Mouse (Mus musculus) erythroblast, embryonic 14.5 days (primary cell): ENCODE measurements at regions not wholly inside any gene's neighbourhood (a gene's known extent, or its start where the extent isn't known, plus 50 kb on each side); places are given as distances from the start of the nearest gene placed in this dataset.

Experiments
- GATA1 ChIP-seq: IDR thresholded peaks from 2 replicates; pipeline ENCODE4 v1.6.1; 2012; ENCODE audit warnings: low read length, inconsistent platforms, mixed read lengths
- TAL1 ChIP-seq: IDR thresholded peaks from 3 replicates; pipeline ENCODE4 v1.6.1; 2012; ENCODE audit warnings: low read length, inconsistent platforms, mixed read lengths

DNA sequence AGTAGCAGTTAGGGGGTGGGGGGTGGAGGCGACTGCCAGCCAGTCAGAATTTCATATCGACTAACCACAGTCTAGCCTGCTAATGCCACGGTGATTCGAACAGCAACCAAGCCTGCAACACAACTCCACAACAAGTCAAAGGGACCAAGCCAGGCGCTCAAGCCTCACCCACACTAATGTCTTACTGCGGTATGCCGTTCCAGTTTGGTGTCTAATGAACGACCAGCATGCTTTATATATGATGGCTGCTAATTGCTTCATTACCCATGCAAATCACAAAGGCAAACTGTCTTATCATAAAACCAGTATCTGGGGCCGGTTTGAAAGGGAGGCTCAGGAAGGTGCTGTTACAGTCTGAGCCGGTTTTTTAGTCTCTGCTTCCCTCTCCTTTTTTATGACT lies 340.5 kb downstream of the Lmo4 start:
- no peak for TF ChIP-seq TAL1
- no peak for TF ChIP-seq GATA1
